Mouse (Mus musculus) midbrain, postnatal 0 days (tissue): ENCODE measurements around the gene Flt3l. TPM values are rescaled to one million over a fixed set of nuclear protein-coding genes. Genes with fewer than 3 reads are reported as not detected.
A peak's percentile ranks its signal among the peaks of the same experiment; 100 is the strongest.

ENCODE experiments used
- ATAC-seq: fragments of 200-750 bp; cut with Nextera tagmentation; 2 replicates; pipeline ENCODE4 v1.8.0; 2017; ENCODE audit warnings: moderate number of reproducible peaks, mild to moderate bottlenecking, moderate TSS enrichment, moderate library complexity; ENCODE audit not compliant: low FRiP score
- DNase-seq: peaks from one replicate; pipeline ENCODE4 v3.0.0-alpha.2; 2015; ENCODE audit warnings: low spot score
- H3K27ac ChIP-seq: fragments of 300-500 bp; sonication (generic); 2 replicates; pipeline ENCODE4 v1.5.1; 2014; ENCODE audit warnings: low read depth, mild to moderate bottlenecking, low read length, mixed read lengths
- H3K27me3 ChIP-seq: fragments of 300-500 bp; sonication (generic); 2 replicates; pipeline ENCODE4 v1.6.1; 2014; ENCODE audit warnings: low read length, control low read depth, mixed read lengths; ENCODE audit not compliant: insufficient read depth
- H3K36me3 ChIP-seq: fragments of 300-500 bp; sonication (generic); 2 replicates; pipeline ENCODE4 v1.6.1; 2014; ENCODE audit warnings: low read length, control low read depth, mixed read lengths; ENCODE audit not compliant: insufficient read depth
- H3K4me1 ChIP-seq: fragments of 300-500 bp; sonication (generic); 2 replicates; pipeline ENCODE4 v1.6.1; 2014; ENCODE audit warnings: mild to moderate bottlenecking, control low read depth, antibody characterized with exemption, low read length, mixed read lengths; ENCODE audit not compliant: insufficient read depth
- H3K4me2 ChIP-seq: fragments of 300-500 bp; sonication (generic); 2 replicates; pipeline ENCODE4 v1.6.1; 2014; ENCODE audit warnings: low read depth, mild to moderate bottlenecking, low read length, mixed read lengths; ENCODE audit not compliant: poor library complexity, severe bottlenecking
- H3K4me3 ChIP-seq: fragments of 300-500 bp; sonication (generic); 2 replicates; pipeline ENCODE4 v1.5.1; 2014; ENCODE audit warnings: low read depth, mild to moderate bottlenecking, low read length, moderate library complexity
- H3K9ac ChIP-seq: fragments of 300-500 bp; sonication (generic); replicated peaks from 2 replicates; pipeline ENCODE4 v1.6.1; 2014; ENCODE audit warnings: mild to moderate bottlenecking, low read length, moderate library complexity, mixed read lengths; ENCODE audit not compliant: poor library complexity, severe bottlenecking
- H3K9me3 ChIP-seq: fragments of 300-500 bp; sonication (generic); 2 replicates; pipeline ENCODE4 v1.6.1; 2016; ENCODE audit warnings: low read length, control low read depth
- CTCF ChIP-seq: IDR thresholded peaks from 2 replicates; pipeline ENCODE4 v1.5.1; 2016; ENCODE audit warnings: antibody characterized with exemption, mild to moderate bottlenecking
- WGBS: fragments of 180-500 bp; shearing (Covaris S2); extraction: QIAGEN DNeasy Blood & Tissue Kit; methylation state at CpG from one replicate; pipeline ENCODE4 v1.1.7; 2014; 5-methylcytosine and 5-hydroxymethylcytosine counted together
- microRNA counts: library from miRNA; unstranded; fragments of <30 nt; microRNA quantifications from one replicate; lab custom pipeline; 2015
- microRNA-seq: library from miRNA; unstranded; fragments of <30 nt; microRNA quantifications from one replicate; pipeline ENCODE4, GENCODE M21; 2016; ENCODE audit warnings: borderline number of aligned reads
- polyA plus RNA-seq: library from polyadenylated mRNA; unstranded; fragments of >200 nt; fragmentation: Nextera tagmentation; extraction: Ambion mirVana; gene quantifications from 2 replicates; pipeline ENCODE4 v1.2.1, GENCODE M21; 2015
- total RNA-seq: library from RNA; depleted of rRNA; stranded (reverse); fragments of >200 nt; gene quantifications from 2 replicates; pipeline ENCODE4 v1.2.3, GENCODE M21; 2014; rRNA removed

Gene Flt3l
- total and polyA plus RNA-seq, 2 experiments from 2014 or later = 1.7 to 7.8 TPM

DNA sequence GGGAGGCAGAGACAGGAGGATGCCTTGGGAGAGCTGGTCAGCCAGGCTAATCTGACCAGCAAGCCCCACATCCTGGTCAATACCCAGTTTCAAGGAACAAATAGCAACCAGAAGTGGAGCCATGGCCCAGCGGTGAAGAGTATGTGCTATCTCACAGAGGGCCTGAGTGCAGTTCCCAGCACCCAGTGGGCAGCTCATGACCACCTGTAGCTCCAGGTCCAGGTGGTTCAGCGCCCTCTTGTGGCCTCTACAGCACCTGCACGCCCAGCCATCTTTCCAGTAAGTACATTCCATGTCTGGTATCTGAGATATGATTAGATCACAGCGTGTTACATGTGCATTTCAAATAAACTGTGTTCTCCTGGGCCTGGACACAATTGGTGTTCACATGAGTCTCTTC lies 50.1 kb downstream of the Flt3l start:
- H3K27ac ChIP-seq = no peak overlapping the region
- no peak overlapping the region for H3K9ac ChIP-seq
- 0 out of 2 replicates have a peak, but pooled peaks have one; percentile 17 for TF ChIP-seq CTCF
- no peak for DNase-seq
- H3K4me2 ChIP-seq = no peak overlapping the region
- H3K4me1 ChIP-seq = no peaks in the 10 kb centered on the region
- no peak overlapping the region for H3K4me3 ChIP-seq
- ATAC-seq = no peak
- no peaks in the 10 kb centered on the region for H3K36me3 ChIP-seq
- 74% methylated on average over 4 of the region's 4 CpGs for WGBS
- H3K27me3 ChIP-seq = no peaks in the 10 kb centered on the region
- H3K9me3 ChIP-seq = no peaks in the 10 kb centered on the region

DNA sequence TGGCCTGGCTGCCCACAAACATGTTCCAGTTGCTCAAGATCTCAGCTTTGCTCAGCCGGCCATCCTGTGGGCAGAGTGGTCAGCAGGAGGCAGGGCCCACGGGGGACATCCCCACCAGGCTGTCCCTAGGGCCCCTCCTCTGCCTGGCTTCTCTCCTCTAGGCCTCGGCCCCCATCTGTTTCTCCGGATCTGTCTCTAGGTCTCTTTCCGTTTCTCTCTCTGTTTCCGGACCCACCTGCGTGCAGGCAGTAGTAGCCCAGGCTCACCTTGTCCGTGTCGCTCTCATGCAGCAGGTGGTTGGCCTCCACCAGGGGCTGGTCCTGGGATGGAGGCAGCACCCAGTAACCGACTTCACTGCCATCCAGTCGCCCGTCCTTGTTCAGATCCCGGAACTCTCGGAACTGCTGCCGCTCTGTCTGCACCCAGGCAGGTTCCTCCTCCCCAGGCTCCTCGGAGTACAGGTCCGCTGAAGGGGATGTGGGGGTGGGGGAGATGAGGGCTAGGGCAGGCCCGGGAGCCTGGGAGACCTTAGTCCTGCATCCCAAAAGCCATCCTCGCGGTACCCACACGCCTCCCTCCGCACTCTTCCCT lies 52.8 kb downstream of the Flt3l start:
- DNase-seq (no peak), ATAC-seq (no peak)
- WGBS = 85% methylated on average over 22 of the region's 22 CpGs
- H3K27me3 ChIP-seq = no peaks in the 10 kb centered on the region
- no peak overlapping the region for H3K27ac ChIP-seq
- H3K4me2 ChIP-seq = no peak overlapping the region
- H3K9me3 ChIP-seq = no peaks in the 10 kb centered on the region
- H3K9ac ChIP-seq = no peak overlapping the region
- no peaks in the 10 kb centered on the region for H3K36me3 ChIP-seq
- no peak overlapping the region for H3K4me3 ChIP-seq
- TF ChIP-seq CTCF = no peak
- no peaks in the 10 kb centered on the region for H3K4me1 ChIP-seq

DNA sequence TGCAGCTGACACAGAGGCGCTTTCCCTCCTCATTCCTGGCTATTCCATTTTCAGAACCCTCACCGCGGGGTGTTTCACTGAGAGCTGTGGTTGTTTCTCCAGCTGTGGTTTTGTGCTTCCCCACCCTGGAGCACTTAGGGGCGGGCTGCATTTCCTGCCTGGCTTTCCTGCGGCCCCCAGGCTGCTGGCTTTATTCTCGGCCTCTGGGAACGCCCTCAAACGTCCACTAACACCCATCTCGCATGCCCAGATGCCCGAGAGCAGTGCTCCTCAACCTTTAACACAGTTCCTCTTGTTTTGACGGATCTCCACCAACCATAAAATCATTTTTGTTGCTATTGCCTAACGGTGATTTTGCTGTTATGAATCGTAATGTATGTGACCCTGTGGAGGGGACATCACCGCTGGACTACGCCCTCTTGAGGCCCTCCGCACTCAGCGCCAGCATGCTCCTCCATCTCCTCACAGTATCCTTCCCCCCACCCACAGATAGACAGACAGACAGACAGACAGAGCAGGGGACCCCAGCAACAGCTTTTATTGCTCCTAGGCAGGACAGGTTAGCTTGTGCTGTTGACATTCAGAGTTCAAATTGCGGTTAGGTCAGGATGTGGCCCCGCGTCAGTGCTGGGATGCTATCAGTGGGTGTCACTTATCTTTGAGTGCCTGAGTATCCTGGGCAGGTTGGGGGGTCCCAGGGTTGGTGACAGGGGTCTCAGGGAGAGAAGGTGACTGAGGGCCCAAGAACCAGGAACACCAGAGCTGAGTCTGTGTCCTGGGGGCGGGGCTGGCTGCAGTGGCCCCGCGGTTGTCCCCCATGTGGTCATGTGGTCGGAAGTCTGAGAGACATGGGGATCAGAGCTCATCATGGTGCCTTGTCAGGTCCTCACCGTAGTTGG lies 53.6 kb downstream of the Flt3l start:
- 71% methylated on average over 25 of the region's 25 CpGs for WGBS
- H3K4me1 ChIP-seq = no peaks in the 10 kb centered on the region
- TF ChIP-seq CTCF = 0 out of 2 replicates have a peak, but pooled peaks have one; percentile 10
- no peaks in the 10 kb centered on the region for H3K9me3 ChIP-seq
- no peak overlapping the region for H3K4me3 ChIP-seq
- no peak overlapping the region for H3K9ac ChIP-seq
- ATAC-seq (no peak), DNase-seq (peak; percentile 4)
- no peak overlapping the region for H3K4me2 ChIP-seq
- H3K27ac ChIP-seq = no peak overlapping the region
- H3K27me3 ChIP-seq = no peaks in the 10 kb centered on the region
- H3K36me3 ChIP-seq = no peaks in the 10 kb centered on the region

DNA sequence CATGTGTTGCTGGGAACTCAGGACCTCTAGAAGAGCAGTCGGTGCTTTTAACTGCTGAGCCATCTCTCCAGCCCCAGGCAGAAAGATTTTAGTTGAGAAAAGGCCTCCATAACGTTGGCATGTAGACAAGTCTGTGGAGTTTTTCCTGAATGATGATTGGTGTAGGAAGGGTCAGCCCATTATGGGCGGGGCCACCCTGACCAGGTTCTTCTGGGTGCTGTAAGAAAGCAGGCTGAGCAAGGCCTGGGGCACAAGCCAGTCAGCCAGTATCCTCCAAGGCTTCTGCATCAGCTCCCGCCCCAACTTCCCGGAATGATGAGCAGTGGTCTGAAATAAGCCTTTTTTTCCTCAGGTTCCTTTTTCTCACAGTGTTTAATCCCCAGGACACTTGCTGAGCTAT lies 55.2 kb downstream of the Flt3l start:
- no peak overlapping the region for H3K9ac ChIP-seq
- DNase-seq (no peak), ATAC-seq (no peak)
- WGBS = 44% methylated on average over 5 of the region's 5 CpGs
- no peak overlapping the region for H3K4me3 ChIP-seq
- no peak overlapping the region for H3K27ac ChIP-seq
- no peaks in the 10 kb centered on the region for H3K27me3 ChIP-seq
- no peak overlapping the region for H3K4me2 ChIP-seq
- peaks cover 11% of the 10 kb centered on the region for H3K36me3 ChIP-seq
- no peak for TF ChIP-seq CTCF
- H3K4me1 ChIP-seq = no peaks in the 10 kb centered on the region
- H3K9me3 ChIP-seq = no peaks in the 10 kb centered on the region

DNA sequence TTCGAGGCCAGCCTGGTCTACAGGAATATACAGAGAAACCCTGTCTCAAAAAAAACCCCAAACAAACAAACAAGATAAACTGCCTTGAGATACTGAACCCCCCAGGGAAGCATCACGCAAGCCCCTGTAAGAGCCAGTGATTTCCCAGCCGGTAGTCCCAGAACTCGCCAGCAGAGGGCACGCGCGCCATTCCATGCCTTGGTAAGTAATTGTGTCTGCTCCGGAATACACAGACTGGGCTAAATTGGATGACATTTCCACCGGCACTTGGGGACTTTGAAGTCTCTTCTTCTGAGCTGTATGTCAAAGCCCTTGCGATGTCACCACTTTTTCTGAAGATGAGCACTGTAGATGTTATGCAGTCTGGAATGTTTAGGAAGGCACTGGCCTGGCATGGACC lies 56.4 kb downstream of the Flt3l start:
- DNase-seq = peak; percentile 94
- Histone ChIP-seq H3K9ac (no peak overlapping the region), H3K4me1 (no peaks in the 10 kb centered on the region), H3K4me2 (no peak overlapping the region), H3K36me3 (peaks cover 18% of the 10 kb centered on the region), H3K9me3 (no peaks in the 10 kb centered on the region), H3K27me3 (no peaks in the 10 kb centered on the region), H3K27ac (no peak overlapping the region), H3K4me3 (no peak overlapping the region)
- ATAC-seq = peak; percentile 28; the same call in 1 of the 2 replicates
- under 1% methylated on average over 10 of the region's 10 CpGs for WGBS
- peak; percentile 96 for TF ChIP-seq CTCF

MicroRNAs within 50 kb of the gene (microRNA counts, 519-probe panel; counts per million panel counts)
- 3,914 counts per million, percentile 81 among the panel's probes with 10 or more counts for microRNA mmu-miR-150 (lab: Ali Mortazavi, UCI)

Small RNAs within 50 kb of the gene (microRNA-seq; reads per million reads assigned to microRNA genes)
- gene Mir150 (228 reads per million, percentile 55 among the genes with 10 or more reads in this experiment), gene Mir5121 (15.7 reads per million, percentile 27 among the genes with 10 or more reads in this experiment), gene Mir7055 (not detected)

Other genes starting within 250 kb of the Flt3l start
Only the 30 nearest of the 33 such genes appear.
- 208 and 238 TPM in 2 replicates for gene Ap2a1, start 206.9 kb downstream of the Flt3l start, total RNA-seq
- 128 and 129 TPM in 2 replicates for gene Ap2a1, start 206.9 kb downstream of the Flt3l start, polyA plus RNA-seq
- gene Tsks, start 193.2 kb downstream of the Flt3l start, total RNA-seq = not detected in 2 replicates
- 0.12 and 0.17 TPM in 2 replicates for gene Tsks, start 193.2 kb downstream of the Flt3l start, polyA plus RNA-seq
- gene Cpt1c, start 161.6 kb downstream of the Flt3l start, total RNA-seq = 88.1 and 90.1 TPM in 2 replicates
- gene Cpt1c, start 161.6 kb downstream of the Flt3l start, polyA plus RNA-seq = 54.0 and 56.9 TPM in 2 replicates
- 218 and 285 TPM in 2 replicates for gene Prmt1, start 149.9 kb downstream of the Flt3l start, total RNA-seq
- 580 and 583 TPM in 2 replicates for gene Prmt1, start 149.9 kb downstream of the Flt3l start, polyA plus RNA-seq
- 37.2 and 40.6 TPM in 2 replicates for gene Irf3, start 138.8 kb downstream of the Flt3l start, total RNA-seq
- 25.6 and 25.9 TPM in 2 replicates for gene Irf3, start 138.8 kb downstream of the Flt3l start, polyA plus RNA-seq
- 7.8 and 11.4 TPM in 2 replicates for gene Bcl2l12, start 137.7 kb downstream of the Flt3l start, total RNA-seq
- gene Bcl2l12, start 137.7 kb downstream of the Flt3l start, polyA plus RNA-seq = 5.9 and 8.4 TPM in 2 replicates
- 86.5 and 90.9 TPM in 2 replicates for gene Scaf1, start 120.1 kb downstream of the Flt3l start, total RNA-seq
- 49.0 and 53.3 TPM in 2 replicates for gene Scaf1, start 120.1 kb downstream of the Flt3l start, polyA plus RNA-seq
- gene Rras, start 118.5 kb downstream of the Flt3l start, total RNA-seq = 7.3 and 7.9 TPM in 2 replicates
- 11.9 and 14.0 TPM in 2 replicates for gene Rras, start 118.5 kb downstream of the Flt3l start, polyA plus RNA-seq
- 17.4 and 17.9 TPM in 2 replicates for gene Prr12, start 83.6 kb downstream of the Flt3l start, total RNA-seq
- 8.8 and 9.2 TPM in 2 replicates for gene Prr12, start 83.6 kb downstream of the Flt3l start, polyA plus RNA-seq
- gene Nosip, start 74.0 kb downstream of the Flt3l start, total RNA-seq = 68.3 and 79.4 TPM in 2 replicates
- gene Nosip, start 74.0 kb downstream of the Flt3l start, polyA plus RNA-seq = 70.0 and 72.3 TPM in 2 replicates
- 7.7 and 10.3 TPM in 2 replicates for gene Prrg2, start 73.8 kb downstream of the Flt3l start, total RNA-seq
- gene Prrg2, start 73.8 kb downstream of the Flt3l start, polyA plus RNA-seq = 13.7 and 15.7 TPM in 2 replicates
- 24.2 and 29.5 TPM in 2 replicates for gene Rcn3, start 44.2 kb downstream of the Flt3l start, total RNA-seq
- 31.9 and 33.6 TPM in 2 replicates for gene Rcn3, start 44.2 kb downstream of the Flt3l start, polyA plus RNA-seq
- 27.2 and 30.5 TPM in 2 replicates for gene Fcgrt, start 32.6 kb downstream of the Flt3l start, total RNA-seq
- 36.4 and 44.5 TPM in 2 replicates for gene Fcgrt, start 32.6 kb downstream of the Flt3l start, polyA plus RNA-seq
- gene Rps11, start 12.0 kb downstream of the Flt3l start, total RNA-seq = 1,069 and 1,136 TPM in 2 replicates
- 671 and 697 TPM in 2 replicates for gene Rps11, start 12.0 kb downstream of the Flt3l start, polyA plus RNA-seq
- 1,048 and 1,621 TPM in 2 replicates for gene Rpl13a, start 7.7 kb downstream of the Flt3l start, total RNA-seq
- 667 and 701 TPM in 2 replicates for gene Rpl13a, start 7.7 kb downstream of the Flt3l start, polyA plus RNA-seq
- gene Gm45713, start 201 bp downstream of the Flt3l start, total RNA-seq = 2.0 TPM in 1 of 2 replicates, not detected in the other
- 0.39 TPM in 1 of 2 replicates, not detected in the other for gene Gm45713, start 201 bp downstream of the Flt3l start, polyA plus RNA-seq
- gene Pih1d1, start 17.9 kb upstream of the Flt3l start, total RNA-seq = 104 and 124 TPM in 2 replicates
- gene Pih1d1, start 17.9 kb upstream of the Flt3l start, polyA plus RNA-seq = 77.1 and 81.6 TPM in 2 replicates
- 18.9 and 22.0 TPM in 2 replicates for gene Aldh16a1, start 18.2 kb upstream of the Flt3l start, total RNA-seq
- 12.9 and 15.2 TPM in 2 replicates for gene Aldh16a1, start 18.2 kb upstream of the Flt3l start, polyA plus RNA-seq
- 1.9 and 2.5 TPM in 2 replicates for gene Slc17a7, start 27.5 kb upstream of the Flt3l start, total RNA-seq
- gene Slc17a7, start 27.5 kb upstream of the Flt3l start, polyA plus RNA-seq = 0.95 and 0.96 TPM in 2 replicates
- not detected in 2 replicates for gene Gfy, start 43.1 kb upstream of the Flt3l start, total RNA-seq
- gene Gfy, start 43.1 kb upstream of the Flt3l start, polyA plus RNA-seq = 0.11 and 0.51 TPM in 2 replicates
- gene Pth2, start 44.6 kb upstream of the Flt3l start, total RNA-seq = not detected in 2 replicates
- gene Pth2, start 44.6 kb upstream of the Flt3l start, polyA plus RNA-seq = 0.93 and 1.3 TPM in 2 replicates
- 0.24 and 0.38 TPM in 2 replicates for gene Ccdc155, start 68.5 kb upstream of the Flt3l start, total RNA-seq
- 0.32 and 0.50 TPM in 2 replicates for gene Ccdc155, start 68.5 kb upstream of the Flt3l start, polyA plus RNA-seq
- gene Dkkl1, start 75.7 kb upstream of the Flt3l start, total RNA-seq = 9.0 and 14.4 TPM in 2 replicates
- 23.8 and 23.9 TPM in 2 replicates for gene Dkkl1, start 75.7 kb upstream of the Flt3l start, polyA plus RNA-seq
- gene Tead2, start 79.3 kb upstream of the Flt3l start, total RNA-seq = 31.2 and 54.8 TPM in 2 replicates
- 16.8 and 17.0 TPM in 2 replicates for gene Tead2, start 79.3 kb upstream of the Flt3l start, polyA plus RNA-seq
- 1.2 and 1.7 TPM in 2 replicates for gene Cd37, start 102.7 kb upstream of the Flt3l start, total RNA-seq
- 1.5 and 2.4 TPM in 2 replicates for gene Cd37, start 102.7 kb upstream of the Flt3l start, polyA plus RNA-seq
- 0.16 and 1.3 TPM in 2 replicates for gene Slc6a16, start 104.7 kb upstream of the Flt3l start, total RNA-seq
- 2.3 and 3.1 TPM in 2 replicates for gene Slc6a16, start 104.7 kb upstream of the Flt3l start, polyA plus RNA-seq
- not detected in 2 replicates for gene Slc6a21, start 141.1 kb upstream of the Flt3l start, total RNA-seq
- not detected in 2 replicates for gene Slc6a21, start 141.1 kb upstream of the Flt3l start, polyA plus RNA-seq
- 22.6 and 35.4 TPM in 2 replicates for gene Trpm4, start 197.3 kb upstream of the Flt3l start, total RNA-seq
- gene Trpm4, start 197.3 kb upstream of the Flt3l start, polyA plus RNA-seq = 10.4 and 10.7 TPM in 2 replicates
- gene Hrc, start 198.9 kb upstream of the Flt3l start, total RNA-seq = 0.33 TPM in 1 of 2 replicates, not detected in the other
- gene Hrc, start 198.9 kb upstream of the Flt3l start, polyA plus RNA-seq = 0.26 and 0.49 TPM in 2 replicates
- gene Ppfia3, start 230.6 kb upstream of the Flt3l start, total RNA-seq = 87.4 and 104 TPM in 2 replicates
- 28.9 and 31.6 TPM in 2 replicates for gene Ppfia3, start 230.6 kb upstream of the Flt3l start, polyA plus RNA-seq